Mouse (Mus musculus) cerebellum, adult 2 months (tissue): Measurements from ENCODE around the gene Pitpnm2. TPM values are rescaled to one million over a fixed set of nuclear protein-coding genes. Genes with fewer than 3 reads are reported as not detected.

Experiments
- DNase-seq, 2 experiments: peaks; one replicate each; pipeline ENCODE4 v3.0.0; 2021
- H3K27ac ChIP-seq: fragments of 200-500 bp; 2 replicates; pipeline ENCODE4 v1.5.1; 2012; ENCODE audit warnings: low read length, control low read depth, inconsistent platforms; ENCODE audit not compliant: insufficient read depth
- H3K27me3 ChIP-seq: fragments of 200-500 bp; 2 replicates; pipeline ENCODE4 v1.6.1; 2012; ENCODE audit warnings: inconsistent platforms, mild to moderate bottlenecking, low read length, moderate library complexity; ENCODE audit not compliant: control insufficient read depth, insufficient read depth
- H3K4me1 ChIP-seq: fragments of 200-500 bp; 2 replicates; pipeline ENCODE4 v1.6.1; 2011; ENCODE audit warnings: low read length; ENCODE audit not compliant: control insufficient read depth, insufficient read depth
- H3K4me3 ChIP-seq: fragments of 200-500 bp; replicated peaks from 2 replicates; pipeline ENCODE3; 2011; ENCODE audit warnings: mild to moderate bottlenecking, low read depth, low read length, control low read depth; ENCODE audit not compliant: insufficient read depth
- CTCF ChIP-seq: fragments of 200-500 bp; IDR thresholded peaks from 2 replicates; pipeline ENCODE4 v1.5.1; 2011; ENCODE audit warnings: low read depth, mild to moderate bottlenecking, control low read depth, low read length, moderate library complexity, borderline replicate concordance; ENCODE audit not compliant: insufficient read depth
- POLR2A ChIP-seq: fragments of 200-500 bp; IDR thresholded peaks from 2 replicates; pipeline ENCODE4 v1.6.1; 2011; ENCODE audit warnings: low read length, control low read depth, borderline replicate concordance; ENCODE audit not compliant: insufficient read depth
- WGBS: fragments of 180-500 bp; shearing (Covaris S2); methylation state at CpG from one replicate; pipeline ENCODE4 v1.1.7; 2018; 5-methylcytosine and 5-hydroxymethylcytosine counted together
- polyA plus RNA-seq: library from polyadenylated mRNA; depleted of rRNA; stranded (reverse); fragments of >200 nt; gene quantifications from 2 replicates; pipeline ENCODE4 v1.2.3, GENCODE M21; 2012

The Pitpnm2 gene
- polyA plus RNA-seq, 1 experiment = 54.2 TPM

DNA sequence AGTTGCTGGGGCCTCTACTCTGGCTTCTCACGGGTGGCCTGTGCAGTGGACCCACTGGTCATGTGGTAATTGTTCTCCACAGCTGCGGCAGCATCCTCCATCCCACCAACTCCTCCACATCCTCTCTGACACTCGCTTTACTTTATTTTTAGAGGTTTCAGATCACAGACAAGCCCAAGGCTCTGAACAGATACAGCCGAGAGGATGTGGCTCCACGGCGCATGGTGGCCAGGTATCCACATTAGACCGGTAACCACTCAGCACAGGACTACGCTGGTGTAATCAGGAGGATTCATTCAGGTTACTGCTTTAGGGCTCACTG is 16.5 kb downstream of the Pitpnm2 start:
- Histone ChIP-seq H3K4me1 (peaks cover 25% of the 10 kb centered on the region), H3K4me3 (no peak overlapping the region), H3K27ac (no peak overlapping the region), H3K27me3 (no peaks in the 10 kb centered on the region)
- TF ChIP-seq CTCF (no peak), POLR2A (no peak)
- DNase-seq = no peak
- 91% methylated on average over 8 of the region's 8 CpGs for WGBS

DNA sequence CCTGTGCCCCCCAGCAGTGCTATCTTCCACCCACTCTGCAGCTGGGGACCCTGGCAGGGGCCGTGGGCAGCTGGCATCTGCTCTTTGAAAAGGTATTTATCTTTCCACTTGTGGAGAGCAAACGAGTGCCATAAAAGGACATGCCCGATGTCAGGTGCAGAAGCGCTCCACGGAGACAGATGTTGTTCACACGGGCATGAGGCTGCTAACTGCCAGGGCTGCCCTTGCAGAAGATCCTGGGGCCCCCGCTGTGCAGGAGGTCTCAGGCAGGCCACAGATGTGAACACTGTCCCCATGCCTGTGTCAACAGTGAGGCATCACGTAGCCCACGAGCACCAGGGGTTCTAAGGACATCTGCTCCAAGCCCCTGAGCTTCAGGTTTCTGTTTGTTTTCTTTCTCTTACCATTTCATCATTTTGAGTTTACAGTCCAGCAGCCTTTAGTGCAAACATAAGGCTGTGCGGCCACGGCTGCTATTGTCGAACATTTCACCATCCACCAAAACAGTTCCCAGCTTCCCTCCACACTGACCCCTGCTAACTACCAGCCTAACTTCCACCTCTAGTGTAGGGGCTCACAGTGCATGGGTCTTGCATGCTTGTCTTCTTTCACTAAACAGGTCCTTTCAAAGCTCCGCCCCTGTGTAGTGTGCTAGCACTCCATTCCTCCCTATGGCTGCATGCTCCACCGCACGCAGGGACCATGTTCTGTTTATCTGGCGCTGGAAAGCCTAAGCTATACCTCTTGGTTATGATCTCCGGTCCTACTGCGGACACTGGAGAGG is 17.0 kb downstream of the Pitpnm2 start:
- H3K4me3 ChIP-seq = no peak overlapping the region
- no peak for TF ChIP-seq CTCF
- TF ChIP-seq POLR2A = no peak
- WGBS = 74% methylated on average over 18 of the region's 18 CpGs
- no peaks in the 10 kb centered on the region for H3K27me3 ChIP-seq
- H3K27ac ChIP-seq = no peak overlapping the region
- no peak for DNase-seq
- peaks cover 25% of the 10 kb centered on the region for H3K4me1 ChIP-seq

DNA sequence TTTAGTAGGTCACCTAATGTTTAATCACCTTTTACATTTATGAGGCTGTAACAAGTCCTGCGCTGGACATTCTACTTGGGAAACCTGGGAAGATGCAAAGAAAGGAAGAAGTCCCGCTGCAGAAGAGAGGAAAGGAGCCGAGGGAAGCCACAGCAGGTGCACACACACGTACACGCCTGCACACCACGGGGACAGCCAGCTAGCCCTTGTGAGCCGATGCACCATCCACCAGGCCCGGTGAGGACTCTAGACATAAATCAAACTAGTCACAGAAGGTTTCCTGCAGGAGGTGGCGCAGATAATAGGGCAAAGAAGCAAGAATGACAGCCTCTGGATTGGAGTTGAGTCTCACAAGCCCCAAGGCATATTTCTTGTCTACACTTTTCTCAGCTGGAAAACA is 19.1 kb downstream of the Pitpnm2 start:
- no peak for DNase-seq
- 56% methylated on average over 9 of the region's 9 CpGs for WGBS
- no peak overlapping the region for H3K4me3 ChIP-seq
- no peaks in the 10 kb centered on the region for H3K27me3 ChIP-seq
- no peak for TF ChIP-seq CTCF
- no peak for TF ChIP-seq POLR2A
- no peak overlapping the region for H3K27ac ChIP-seq
- peaks cover 16% of the 10 kb centered on the region for H3K4me1 ChIP-seq

DNA sequence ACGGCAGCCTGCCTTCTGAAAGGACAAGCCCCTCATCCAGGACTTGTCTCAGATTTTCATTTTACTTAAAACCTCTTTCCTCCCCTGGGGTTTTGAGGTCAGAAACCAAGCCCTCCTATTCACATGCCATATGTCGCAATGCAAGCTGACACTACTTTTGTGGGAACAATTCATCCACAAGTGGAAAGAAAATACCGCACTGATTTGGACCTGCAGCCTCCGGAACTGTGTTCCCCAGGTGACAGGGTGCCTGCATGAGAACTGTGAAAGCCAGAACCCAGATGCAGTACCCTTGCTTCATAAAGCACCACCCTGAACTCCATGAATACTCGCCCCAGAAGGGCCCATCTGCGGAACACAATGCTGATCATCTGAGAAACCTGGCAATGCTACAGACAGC is 22.4 kb downstream of the Pitpnm2 start:
- H3K4me1 ChIP-seq = peaks cover 5% of the 10 kb centered on the region
- TF ChIP-seq CTCF (no peak), POLR2A (no peak)
- H3K27ac ChIP-seq = no peak overlapping the region
- no peak overlapping the region for H3K4me3 ChIP-seq
- no peak for DNase-seq
- H3K27me3 ChIP-seq = no peaks in the 10 kb centered on the region
- WGBS = 27% methylated on average over 6 of the region's 6 CpGs

DNA sequence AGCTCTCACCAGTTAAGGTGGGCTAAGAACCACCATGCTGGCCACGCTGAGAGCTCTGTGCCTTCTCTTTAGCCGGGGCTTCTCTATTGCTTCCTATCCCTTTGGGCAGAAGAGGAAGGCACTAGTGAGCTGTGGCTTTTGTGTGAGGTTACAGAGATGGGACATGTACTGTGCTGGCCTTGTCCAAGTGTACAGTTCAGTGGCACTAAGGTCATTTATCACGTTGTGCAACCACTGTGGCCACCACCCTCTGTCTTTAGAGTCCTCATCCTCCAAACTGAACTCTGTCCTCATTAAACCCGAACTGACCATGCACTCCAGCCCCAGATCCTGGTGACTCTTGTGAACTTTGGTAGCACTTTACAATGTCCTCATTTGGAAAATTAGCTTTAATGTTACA is 23.1 kb downstream of the Pitpnm2 start:
- no peak for DNase-seq
- Histone ChIP-seq H3K27me3 (no peaks in the 10 kb centered on the region), H3K4me3 (no peak overlapping the region), H3K4me1 (peaks cover 9% of the 10 kb centered on the region), H3K27ac (no peak overlapping the region)
- TF ChIP-seq CTCF (no peak), POLR2A (no peak)
- WGBS = 95% methylated on average over 4 of the region's 4 CpGs

DNA sequence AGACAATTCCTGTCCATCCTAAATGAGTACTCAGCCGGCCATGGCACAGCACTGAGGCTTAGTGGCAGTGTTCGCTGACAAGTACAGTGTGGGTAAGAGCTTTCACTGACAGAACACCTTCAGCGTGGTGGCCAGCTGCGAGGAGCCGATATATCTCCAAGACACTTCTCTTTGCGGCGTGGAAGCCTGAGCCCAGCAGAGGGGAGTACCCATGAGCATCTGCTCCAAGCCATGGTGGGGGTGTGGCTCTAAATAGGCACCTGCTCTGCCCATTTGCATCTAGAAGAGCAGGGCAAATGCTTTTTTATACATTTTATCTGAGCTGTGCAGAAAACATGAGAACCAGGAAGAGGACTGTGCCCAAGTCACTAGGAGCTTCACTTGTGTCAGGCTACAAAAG is 23.7 kb downstream of the Pitpnm2 start:
- WGBS = 94% methylated on average over 7 of the region's 7 CpGs

DNA sequence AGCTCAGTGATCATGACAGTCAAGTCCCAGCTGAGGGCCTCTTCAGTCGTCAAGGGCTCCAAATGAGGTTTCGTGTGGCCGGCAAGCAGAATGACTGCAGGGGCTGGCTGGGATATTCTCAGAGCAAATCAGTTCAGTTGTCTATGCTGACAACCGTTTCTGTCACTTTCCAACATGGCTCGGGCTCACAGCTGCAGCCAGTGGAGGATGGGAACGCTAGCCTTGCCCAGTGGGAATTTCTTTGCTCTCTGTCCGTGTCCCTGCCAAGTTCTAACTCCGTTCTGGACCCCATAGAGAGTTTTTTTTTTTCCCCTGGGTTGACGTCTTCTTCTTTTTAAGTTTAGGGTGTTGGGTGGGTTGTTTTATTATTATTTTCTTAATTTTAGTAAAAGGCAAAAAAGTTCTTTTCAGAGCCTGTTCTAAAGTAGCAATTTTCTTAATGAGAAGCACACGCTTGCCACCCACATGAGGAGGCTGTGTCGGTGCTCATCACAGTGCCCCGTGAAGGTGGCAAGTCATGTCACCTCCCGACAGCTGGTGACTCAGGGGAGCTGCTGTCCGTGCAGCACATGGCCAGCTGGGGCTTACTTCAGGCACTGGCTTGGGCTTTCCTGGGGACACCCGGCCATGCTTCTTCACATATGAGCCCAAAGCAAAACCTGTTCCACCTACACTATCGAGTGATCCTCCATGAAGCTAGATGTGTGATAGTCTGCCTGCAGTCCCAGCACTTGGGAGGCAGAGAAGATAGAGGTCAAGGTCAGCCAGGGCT is 25.1 kb downstream of the Pitpnm2 start:
- peaks cover 15% of the 10 kb centered on the region for H3K4me1 ChIP-seq
- no peak overlapping the region for H3K27ac ChIP-seq
- H3K27me3 ChIP-seq = no peaks in the 10 kb centered on the region
- TF ChIP-seq POLR2A (no peak), CTCF (no peak)
- WGBS = 48% methylated on average over 16 of the region's 16 CpGs
- H3K4me3 ChIP-seq = no peak overlapping the region
- no peak for DNase-seq

More for the DNA sequence above, 23.7 kb downstream of the Pitpnm2 start:
- H3K27ac ChIP-seq = no peak overlapping the region
- no peak overlapping the region for H3K4me3 ChIP-seq
- no peak for DNase-seq
- no peaks in the 10 kb centered on the region for H3K27me3 ChIP-seq
- TF ChIP-seq POLR2A = no peak
- no peak for TF ChIP-seq CTCF
- H3K4me1 ChIP-seq = peaks cover 13% of the 10 kb centered on the region

DNA sequence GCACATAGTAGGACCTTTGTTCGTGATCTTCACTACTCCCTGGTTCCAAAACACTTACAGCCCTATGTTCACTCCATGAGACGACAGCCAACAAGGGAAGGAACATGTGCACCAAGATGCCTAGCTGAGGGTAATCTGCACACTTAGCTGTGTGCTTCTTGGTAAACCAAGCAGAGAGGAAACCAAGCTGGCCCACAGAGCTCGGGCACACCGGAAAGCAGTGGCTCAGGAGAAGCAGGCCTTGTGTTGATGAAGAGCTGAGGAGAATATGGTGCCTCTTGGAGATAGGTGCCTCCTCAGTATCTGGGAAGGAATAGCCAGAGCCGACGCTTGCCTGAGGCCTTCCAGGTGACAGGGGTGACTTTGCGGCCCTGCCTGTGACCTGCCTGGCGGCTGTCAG is 26.0 kb downstream of the Pitpnm2 start:
- WGBS = 97% methylated on average over 8 of the region's 8 CpGs
- Histone ChIP-seq H3K27me3 (no peaks in the 10 kb centered on the region), H3K27ac (no peak overlapping the region), H3K4me1 (peaks cover 19% of the 10 kb centered on the region), H3K4me3 (no peak overlapping the region)
- no peak for DNase-seq
- TF ChIP-seq CTCF (no peak), POLR2A (no peak)
